8 mouse cellular contexts compared by ENCODE assay signal in the genomic region with DNA sequence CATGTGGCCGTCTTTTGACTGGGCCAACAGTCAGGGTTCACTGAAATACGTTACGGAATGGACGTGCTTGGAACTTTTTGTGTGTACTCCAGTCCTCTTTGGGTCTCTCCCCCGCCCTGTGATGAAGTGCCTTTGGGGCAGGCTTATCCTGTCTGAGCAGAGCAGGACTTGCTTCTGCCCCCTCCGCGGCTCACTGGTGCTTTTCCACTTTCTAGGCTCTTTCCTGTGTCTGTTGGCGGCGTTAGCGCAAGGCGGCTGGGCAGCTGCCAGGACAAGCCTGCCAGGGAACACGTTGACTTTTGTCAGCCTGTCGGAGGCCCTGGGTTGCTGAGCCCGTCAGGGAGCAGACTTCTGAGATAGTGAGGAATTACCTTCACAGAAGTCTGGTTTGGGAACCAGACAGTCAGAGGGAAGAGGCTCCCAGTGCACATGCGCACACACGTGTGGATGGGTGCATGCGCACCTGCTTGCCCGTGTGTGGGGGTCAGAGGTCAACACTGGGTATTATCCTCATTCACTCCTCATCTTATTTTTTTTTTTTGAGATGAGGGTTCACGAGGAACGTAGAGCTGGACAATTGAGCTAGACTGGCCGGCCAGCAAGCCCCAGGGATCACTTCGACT. TPM values are rescaled to one million over a fixed set of nuclear protein-coding genes. Genes with fewer than 3 reads are reported as not detected.
DNase-seq lines count a peak whose midpoint lies in the region; ATAC-seq and TF ChIP-seq lines count a peak whose summit lies in the region.

No protein-coding gene starts in this region.

- WGBS in heart, embryonic 15.5 days, result 28% methylated on average over 22 of the region's 22 CpGs
- 62% methylated on average over 22 of the region's 22 CpGs for WGBS in forebrain, embryonic 13.5 days

- peak overlapping the region; percentile 22 for H3K4me3 ChIP-seq in ES-Bruce4 (ENCODE audit: low read depth, low read length)
- H3K4me3 ChIP-seq in heart, embryonic 15.5 days, result peak overlapping the region; percentile 30
- H3K4me3 ChIP-seq in forebrain, embryonic 13.5 days, result no peak overlapping the region

- no peak for TF ChIP-seq POLR2A in ES-Bruce4 (IDR thresholded peaks at IDR 0.05; ENCODE audit: insufficient read depth, low read length)

- no peaks in the 10 kb centered on the region for H3K27me3 ChIP-seq in ES-Bruce4 (ENCODE audit: control insufficient read depth, insufficient read depth, low read length, poor library complexity, severe bottlenecking)
- no peaks in the 10 kb centered on the region for H3K27me3 ChIP-seq in heart, embryonic 15.5 days
- H3K27me3 ChIP-seq in forebrain, embryonic 13.5 days, result no peaks in the 10 kb centered on the region

- no peak overlapping the region for H3K27ac ChIP-seq in ES-Bruce4 (ENCODE audit: insufficient read depth, low read length)
- peak overlapping the region; percentile 78 for H3K27ac ChIP-seq in heart, embryonic 15.5 days
- H3K27ac ChIP-seq in forebrain, embryonic 13.5 days, result no peak overlapping the region

- H3K9ac ChIP-seq in ES-Bruce4 (ENCODE audit: low read depth, poor library complexity, severe bottlenecking), result peak overlapping the region; percentile 47
- H3K9ac ChIP-seq in heart, embryonic 15.5 days, result peak overlapping the region; percentile 38
- H3K9ac ChIP-seq in forebrain, embryonic 13.5 days, result no peak overlapping the region

- intact Hi-C loops in left cerebral cortex, postnatal 36 days (cut with DNase I), result loop anchor here (2.0 kb wide), 1 partner anchor 67 kb away; no protein-coding TSS in a partner anchor

- ATAC-seq in heart, embryonic 15.5 days (replicated peaks; ENCODE audit: insufficient number of reproducible peaks, insufficient read depth, low FRiP score, low read depth), result peak; percentile 76
- no peak for ATAC-seq in forebrain, embryonic 13.5 days

- H3K36me3 ChIP-seq in ES-Bruce4 (ENCODE audit: control insufficient read depth, insufficient read depth, low read length, poor library complexity, severe bottlenecking), result peaks cover 4% of the 10 kb centered on the region
- peaks cover 6% of the 10 kb centered on the region; the same call in 1 of the 2 replicates for H3K36me3 ChIP-seq in heart, embryonic 15.5 days
- peaks cover 20% of the 10 kb centered on the region for H3K36me3 ChIP-seq in forebrain, embryonic 13.5 days (ENCODE audit: poor library complexity, severe bottlenecking)

- DNase-seq in MN1 (ENCODE audit: low spot score), result peak; percentile 45
- DNase-seq in cerebellum, postnatal 25 days, result peak; percentile 82 to 88
- DNase-seq in left cerebral cortex, postnatal 36 days (ENCODE audit: low spot score in 2 of 2), result peak; percentile 40 to 60
- peak; percentile 48 for DNase-seq in right cerebral cortex, postnatal 4 days
- no peak for DNase-seq in thymus, postnatal 0 days (ENCODE audit: low spot score)

- no peaks in the 10 kb centered on the region for H3K9me3 ChIP-seq in ES-Bruce4 (replicated peaks; ENCODE audit: control insufficient read depth, insufficient read depth, low read length, poor library complexity, severe bottlenecking)
- H3K9me3 ChIP-seq in heart, embryonic 15.5 days (replicated peaks), result no peaks in the 10 kb centered on the region
- H3K9me3 ChIP-seq in forebrain, embryonic 13.5 days (replicated peaks), result no peaks in the 10 kb centered on the region

- peaks cover 2% of the 10 kb centered on the region for H3K4me1 ChIP-seq in ES-Bruce4 (ENCODE audit: control insufficient read depth, insufficient read depth, low read length)
- peaks cover 21% of the 10 kb centered on the region for H3K4me1 ChIP-seq in heart, embryonic 15.5 days (replicated peaks)
- H3K4me1 ChIP-seq in forebrain, embryonic 13.5 days, result peaks cover 5% of the 10 kb centered on the region; the same call in 1 of the 2 replicates

- no peak for TF ChIP-seq EP300 in ES-Bruce4 (IDR thresholded peaks at IDR 0.05; ENCODE audit: insufficient read depth, low read depth, low read length)

- no peak for TF ChIP-seq CTCF in ES-Bruce4 (IDR thresholded peaks at IDR 0.05; ENCODE audit: low read depth, low read length)

- peak overlapping the region; percentile 65 for H3K4me2 ChIP-seq in heart, embryonic 15.5 days
- no peak overlapping the region for H3K4me2 ChIP-seq in forebrain, embryonic 13.5 days

RNA-seq across cellular contexts. Expression of a gene that starts 8.5 kb away (rescaled TPM):
- polyA plus RNA-seq in ES-Bruce4 (2011; ENCODE audit: insufficient read depth, insufficient read length, low read depth, missing spikeins), result 26.6 and 28.8 TPM in 2 replicates
- polyA plus RNA-seq in heart, embryonic 15.5 days (2015; fragmentation: Nextera tagmentation; extraction: Ambion mirVana), result 52.0 and 60.7 TPM in 2 replicates
- total RNA-seq in left cerebral cortex, postnatal 36 days (2021), result 10 to 100 TPM; 52.6 to 59.2 TPM
- 50.4 and 51.3 TPM in 2 replicates for polyA plus RNA-seq in forebrain, embryonic 13.5 days (2015; fragmentation: Nextera tagmentation; extraction: Ambion mirVana)
- 57.9 and 59.4 TPM in 2 replicates for polyA plus RNA-seq in thymus, postnatal 0 days (2015; fragmentation: Nextera tagmentation; extraction: Ambion mirVana)
